ENCODE assay signal across 9 mouse cellular contexts in genomic region chr11:3982275-3983209, GRCm38 (mm10). TPM values are rescaled to one million over a fixed set of nuclear protein-coding genes. Genes with fewer than 3 reads are reported as not detected.
A peak's percentile ranks its signal among the peaks of the same experiment; 100 is the strongest.
DNase-seq lines count a peak whose midpoint lies in the region; ATAC-seq lines count a peak whose summit lies in the region.
"Had no signal": no experiment of that assay in that cellular context is flagged by ENCODE, and none has a peak within 500 bp of the region (broad histone marks: within the 10 kb centered on the region; RNA-seq: fewer than 3 reads in every experiment).

No protein-coding gene starts in this region.

- no peak overlapping the region for H3K9ac ChIP-seq in midbrain, embryonic 11.5 days (ENCODE audit: low read length)
- no peak overlapping the region for H3K9ac ChIP-seq in midbrain, embryonic 14.5 days (replicated peaks; ENCODE audit: low read length)
- no peak overlapping the region for H3K9ac ChIP-seq in liver, embryonic 12.5 days

- H3K9me3 ChIP-seq in midbrain, embryonic 11.5 days (ENCODE audit: control insufficient read depth, low read length) = no peaks in the 10 kb centered on the region
- H3K9me3 ChIP-seq in midbrain, embryonic 14.5 days (ENCODE audit: control insufficient read depth, low read length) = no peaks in the 10 kb centered on the region
- no peaks in the 10 kb centered on the region for H3K9me3 ChIP-seq in liver, embryonic 12.5 days (replicated peaks)

- H3K36me3 ChIP-seq in midbrain, embryonic 11.5 days (ENCODE audit: control insufficient read depth, insufficient read depth, low read length) = peaks cover 14% of the 10 kb centered on the region
- peaks cover 31% of the 10 kb centered on the region for H3K36me3 ChIP-seq in midbrain, embryonic 14.5 days (ENCODE audit: control insufficient read depth, insufficient read depth, low read length)
- peaks cover 38% of the 10 kb centered on the region for H3K36me3 ChIP-seq in liver, embryonic 12.5 days

- DNase-seq in adrenal gland, postnatal 25 days = peak; percentile 8
- no peak for DNase-seq in adrenal gland, adult 18-20 months (ENCODE audit: low spot score in 2 of 2)
- DNase-seq in midbrain, embryonic 11.5 days (ENCODE audit: low spot score, missing footprints) = no peak
- no peak for DNase-seq in midbrain, embryonic 14.5 days
- no peak for DNase-seq in right cerebral cortex, adult 2 months (ENCODE audit: low spot score in 2 of 2)
- no peak for DNase-seq in thymus, postnatal 10 days (ENCODE audit: low spot score in 2 of 2)
- DNase-seq in frontal cortex, postnatal 36 days (ENCODE audit: low spot score in 2 of 2) = no peak

- ATAC-seq in midbrain, embryonic 11.5 days (ENCODE audit: low FRiP score) = 0 out of 2 replicates have a peak, but pooled peaks have one; percentile 19
- ATAC-seq in midbrain, embryonic 14.5 days (ENCODE audit: low FRiP score, low TSS enrichment) = no peak
- peak; percentile 16; the same call in 1 of the 2 replicates for ATAC-seq in liver, embryonic 12.5 days

- H3K4me2 ChIP-seq in midbrain, embryonic 11.5 days = no peak overlapping the region
- H3K4me2 ChIP-seq in midbrain, embryonic 14.5 days (ENCODE audit: low read length) = no peak overlapping the region; the same call in 1 of the 2 replicates
- H3K4me2 ChIP-seq in liver, embryonic 12.5 days = peak overlapping the region; percentile 53; the same call in 1 of the 2 replicates

- H3K4me3 ChIP-seq in midbrain, embryonic 11.5 days (ENCODE audit: low read depth, low read length) = no peak overlapping the region
- no peak overlapping the region for H3K4me3 ChIP-seq in midbrain, embryonic 14.5 days (replicated peaks; ENCODE audit: low read depth, low read length)
- H3K4me3 ChIP-seq in liver, embryonic 12.5 days = no peak overlapping the region

- H3K4me1 ChIP-seq in midbrain, embryonic 11.5 days (ENCODE audit: control insufficient read depth, insufficient read depth, low read length) = peaks cover 2% of the 10 kb centered on the region; the same call in 1 of the 2 replicates
- H3K4me1 ChIP-seq in midbrain, embryonic 14.5 days (ENCODE audit: control insufficient read depth, insufficient read depth, low read length) = no peaks in the 10 kb centered on the region
- 0 out of 2 replicates have a peak, but pooled peaks cover 16% of the 10 kb centered on the region for H3K4me1 ChIP-seq in liver, embryonic 12.5 days

- H3K27ac ChIP-seq in midbrain, embryonic 11.5 days (ENCODE audit: low read depth, low read length) = no peak overlapping the region
- H3K27ac ChIP-seq in midbrain, embryonic 14.5 days (replicated peaks; ENCODE audit: low read depth, low read length) = no peak overlapping the region
- H3K27ac ChIP-seq in liver, embryonic 12.5 days = no peak overlapping the region

- 60% methylated on average over 7 of the region's 7 CpGs for WGBS in midbrain, embryonic 11.5 days
- 64% methylated on average over 7 of the region's 7 CpGs for WGBS in midbrain, embryonic 14.5 days
- WGBS in liver, embryonic 12.5 days (ENCODE audit: insufficient replicate concordance) = 54% methylated on average over 7 of the region's 7 CpGs

- H3K27me3 ChIP-seq in midbrain, embryonic 11.5 days (ENCODE audit: control insufficient read depth, insufficient read depth, low read length) = peaks cover 11% of the 10 kb centered on the region
- H3K27me3 ChIP-seq in midbrain, embryonic 14.5 days (ENCODE audit: control insufficient read depth, insufficient read depth, low read length) = no peaks in the 10 kb centered on the region
- peaks cover 47% of the 10 kb centered on the region for H3K27me3 ChIP-seq in liver, embryonic 12.5 days (replicated peaks)

RNA-seq across cellular contexts. Expression of gene Gal3st1, which starts 0.9 kb away (rescaled TPM):
- total RNA-seq in adrenal gland, postnatal 25 days (2021) = 0.24 TPM in 1 of 2 replicates, not detected in the other
- total RNA-seq in adrenal gland, adult 18-20 months (2021) = not detected
- polyA plus RNA-seq in midbrain, embryonic 11.5 days (2014; fragmentation: Nextera tagmentation; extraction: Ambion mirVana) = not detected in 2 replicates
- polyA plus RNA-seq in midbrain, embryonic 14.5 days (2014; fragmentation: Nextera tagmentation; extraction: Ambion mirVana) = 3.6 and 4.2 TPM in 2 replicates
- polyA plus RNA-seq in liver, embryonic 12.5 days (2016; fragmentation: Nextera tagmentation; extraction: Ambion mirVana) = 0.72 and 0.85 TPM in 2 replicates
- polyA plus RNA-seq: erythroblast, embryonic 14.5 days had no signal

RNA-seq across cellular contexts. Expression of gene 4930556J24Rik, which starts 6.0 kb away (rescaled TPM):
- total RNA-seq in adrenal gland, postnatal 25 days (2021) = not detected in 2 replicates
- total RNA-seq in adrenal gland, adult 18-20 months (2021) = not detected
- polyA plus RNA-seq in midbrain, embryonic 11.5 days (2014; fragmentation: Nextera tagmentation; extraction: Ambion mirVana) = 0.14 TPM in 1 of 2 replicates, not detected in the other
- polyA plus RNA-seq in midbrain, embryonic 14.5 days (2014; fragmentation: Nextera tagmentation; extraction: Ambion mirVana) = 0.24 TPM in 1 of 2 replicates, not detected in the other
- 0.11 and 0.13 TPM in 2 replicates for polyA plus RNA-seq in liver, embryonic 12.5 days (2016; fragmentation: Nextera tagmentation; extraction: Ambion mirVana)
- polyA plus RNA-seq: erythroblast, embryonic 14.5 days had no signal

RNA-seq across cellular contexts. Expression of gene Pes1, which starts 18.8 kb away (rescaled TPM):
- total RNA-seq in adrenal gland, postnatal 25 days (2021) = 58.3 and 73.6 TPM in 2 replicates
- 10 to 100 TPM; 52.4 to 55.6 TPM for total RNA-seq in adrenal gland, adult 18-20 months (2021)
- polyA plus RNA-seq in midbrain, embryonic 11.5 days (2014; fragmentation: Nextera tagmentation; extraction: Ambion mirVana) = 73.0 and 80.6 TPM in 2 replicates
- polyA plus RNA-seq in midbrain, embryonic 14.5 days (2014; fragmentation: Nextera tagmentation; extraction: Ambion mirVana) = 39.2 and 54.4 TPM in 2 replicates
- polyA plus RNA-seq in liver, embryonic 12.5 days (2016; fragmentation: Nextera tagmentation; extraction: Ambion mirVana) = 72.0 and 74.0 TPM in 2 replicates

RNA-seq across cellular contexts. Expression of gene Sec14l4, which starts 48.7 kb away (rescaled TPM):
- 5.8 and 7.7 TPM in 2 replicates for total RNA-seq in adrenal gland, postnatal 25 days (2021)
- total RNA-seq in adrenal gland, adult 18-20 months (2021) = 1 to 10 TPM; 5.6 to 6.5 TPM
- polyA plus RNA-seq in midbrain, embryonic 11.5 days (2014; fragmentation: Nextera tagmentation; extraction: Ambion mirVana) = not detected in 2 replicates
- not detected in 2 replicates for polyA plus RNA-seq in midbrain, embryonic 14.5 days (2014; fragmentation: Nextera tagmentation; extraction: Ambion mirVana)
- 0.62 and 0.71 TPM in 2 replicates for polyA plus RNA-seq in liver, embryonic 12.5 days (2016; fragmentation: Nextera tagmentation; extraction: Ambion mirVana)
- polyA plus RNA-seq: erythroblast, embryonic 14.5 days had no signal

RNA-seq across cellular contexts. Expression of gene Tcn2, which starts 50.6 kb away (rescaled TPM):
- total RNA-seq in adrenal gland, postnatal 25 days (2021) = 125 and 128 TPM in 2 replicates
- total RNA-seq in adrenal gland, adult 18-20 months (2021) = 100 to 1,000 TPM; 113 to 133 TPM
- polyA plus RNA-seq in midbrain, embryonic 11.5 days (2014; fragmentation: Nextera tagmentation; extraction: Ambion mirVana) = 28.4 and 30.9 TPM in 2 replicates
- polyA plus RNA-seq in midbrain, embryonic 14.5 days (2014; fragmentation: Nextera tagmentation; extraction: Ambion mirVana) = 11.7 and 21.2 TPM in 2 replicates
- polyA plus RNA-seq in liver, embryonic 12.5 days (2016; fragmentation: Nextera tagmentation; extraction: Ambion mirVana) = 14.0 and 14.5 TPM in 2 replicates
